In the genomic region with DNA sequence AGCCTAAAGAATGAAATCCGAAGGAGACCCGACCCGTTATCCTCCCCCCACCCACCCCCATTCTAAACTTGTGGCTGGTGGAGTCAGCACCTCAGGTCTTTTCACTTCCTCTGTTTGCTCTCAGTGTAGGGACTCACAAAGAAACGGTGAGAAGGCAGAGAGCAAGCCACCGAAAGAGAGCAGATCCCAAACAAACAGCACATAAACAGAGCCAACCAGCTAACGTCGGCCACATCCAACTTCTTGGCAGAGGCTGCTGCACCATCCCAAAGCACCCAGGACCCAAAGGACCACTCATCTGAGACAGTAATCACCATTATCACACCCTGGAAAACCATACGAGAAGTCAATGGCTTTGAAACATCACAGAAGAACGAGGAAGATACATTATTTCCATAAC, we compare ENCODE assay signal across 8 mouse cellular contexts. TPM values are rescaled to one million over a fixed set of nuclear protein-coding genes. Genes with fewer than 3 reads are reported as not detected.
DNase-seq lines count a peak whose midpoint lies in the region; ATAC-seq and TF ChIP-seq lines count a peak whose summit lies in the region.

No protein-coding gene starts in this region.

- no peaks in the 10 kb centered on the region for H3K9me3 ChIP-seq in embryonic facial prominence, embryonic 12.5 days
- H3K9me3 ChIP-seq in intestine, postnatal 0 days (ENCODE audit: control insufficient read depth): no peaks in the 10 kb centered on the region

- 7% methylated on average over 9 of the region's 9 CpGs for WGBS in lung, adult 2 months
- WGBS in embryonic facial prominence, embryonic 12.5 days: 33% methylated on average over 9 of the region's 9 CpGs
- WGBS in intestine, postnatal 0 days: 19% methylated on average over 9 of the region's 9 CpGs
- 7% methylated on average over 9 of the region's 9 CpGs for WGBS in olfactory bulb, adult 2 months

- peak overlapping the region; percentile 93 for H3K4me3 ChIP-seq in lung, adult 2 months (replicated peaks; ENCODE audit: extremely low read depth, low read depth, low read length)
- peak overlapping the region; percentile 66 for H3K4me3 ChIP-seq in embryonic facial prominence, embryonic 12.5 days
- peak overlapping the region; percentile 89 for H3K4me3 ChIP-seq in intestine, postnatal 0 days (ENCODE audit: low read depth, low read length)
- H3K4me3 ChIP-seq in olfactory bulb, adult 2 months (ENCODE audit: insufficient read depth, low read depth, low read length): peak overlapping the region; percentile 89

- H3K36me3 ChIP-seq in embryonic facial prominence, embryonic 12.5 days: peaks cover 23% of the 10 kb centered on the region
- H3K36me3 ChIP-seq in intestine, postnatal 0 days (ENCODE audit: control insufficient read depth, insufficient read depth): peaks cover 18% of the 10 kb centered on the region

- TF ChIP-seq CTCF in lung, adult 2 months (IDR thresholded peaks at IDR 0.05; ENCODE audit: insufficient read depth, low read length): no peak
- no peak for TF ChIP-seq CTCF in intestine, postnatal 0 days (IDR thresholded peaks at IDR 0.05; ENCODE audit: low read depth)
- TF ChIP-seq CTCF in olfactory bulb, adult 2 months (IDR thresholded peaks at IDR 0.05; ENCODE audit: insufficient read depth, low read depth, low read length): no peak

- no peak for TF ChIP-seq POLR2A in lung, adult 2 months (IDR thresholded peaks at IDR 0.05; ENCODE audit: borderline replicate concordance, extremely low read depth, low read depth, low read length)
- no peak for TF ChIP-seq POLR2A in olfactory bulb, adult 2 months (IDR thresholded peaks at IDR 0.05; ENCODE audit: insufficient read depth, low read depth, low read length)

- peak overlapping the region; percentile 87 for H3K27ac ChIP-seq in embryonic facial prominence, embryonic 12.5 days
- no peak overlapping the region for H3K27ac ChIP-seq in intestine, postnatal 0 days (ENCODE audit: low read depth, low read length)
- peak overlapping the region; percentile 18; the same call in 1 of the 2 replicates for H3K27ac ChIP-seq in olfactory bulb, adult 2 months (ENCODE audit: insufficient read depth, low read depth, low read length)

- peak; percentile 12 for DNase-seq in lung, adult 2 months
- DNase-seq in lung, postnatal 25 days (ENCODE audit: low spot score): no peak
- DNase-seq in left cerebral cortex, postnatal 10 days (ENCODE audit: extremely low spot score in 1 of 2, low spot score in 2 of 2): no peak
- DNase-seq in urinary bladder, postnatal 10 days (ENCODE audit: low spot score): no peak
- DNase-seq in layer of hippocampus, adult 18-20 months (ENCODE audit: low spot score in 2 of 2): no peak

- H3K4me1 ChIP-seq in lung, adult 2 months (ENCODE audit: control insufficient read depth, insufficient read depth, low read length): peaks cover 10% of the 10 kb centered on the region
- H3K4me1 ChIP-seq in embryonic facial prominence, embryonic 12.5 days: peaks cover 16% of the 10 kb centered on the region; the same call in 1 of the 2 replicates
- peaks cover 5% of the 10 kb centered on the region; the same call in 1 of the 2 replicates for H3K4me1 ChIP-seq in intestine, postnatal 0 days (replicated peaks; ENCODE audit: control insufficient read depth, insufficient read depth, low read length)
- peaks cover 25% of the 10 kb centered on the region for H3K4me1 ChIP-seq in olfactory bulb, adult 2 months (ENCODE audit: control insufficient read depth, insufficient read depth, low read length)

- H3K9ac ChIP-seq in embryonic facial prominence, embryonic 12.5 days: peak overlapping the region; percentile 81
- H3K9ac ChIP-seq in intestine, postnatal 0 days (ENCODE audit: low read depth, low read length): peak overlapping the region; percentile 76; the same call in 1 of the 2 replicates

- intact Hi-C loops in left cerebral cortex, postnatal 10 days (cut with DNase I): loop anchor here (5.0 kb wide), 1 partner anchor 41 kb away; a partner anchor contains a TSS

- H3K4me2 ChIP-seq in embryonic facial prominence, embryonic 12.5 days (replicated peaks): peak overlapping the region; percentile 81
- H3K4me2 ChIP-seq in intestine, postnatal 0 days (replicated peaks; ENCODE audit: low read depth): peak overlapping the region; percentile 87

- H3K27me3 ChIP-seq in embryonic facial prominence, embryonic 12.5 days: no peaks in the 10 kb centered on the region
- H3K27me3 ChIP-seq in intestine, postnatal 0 days (replicated peaks; ENCODE audit: control insufficient read depth, insufficient read depth, low read length): no peaks in the 10 kb centered on the region

- ATAC-seq in embryonic facial prominence, embryonic 12.5 days (ENCODE audit: insufficient number of reproducible peaks, insufficient read depth, low FRiP score, low TSS enrichment): no peak
- ATAC-seq in intestine, postnatal 0 days: no peak

RNA-seq across cellular contexts. Expression of a gene that starts 1.1 kb away (rescaled TPM):
- polyA plus RNA-seq in lung, adult 2 months (2012; rRNA removed): 11.9 and 14.6 TPM in 2 replicates
- 2.6 and 3.0 TPM in 2 replicates for polyA plus RNA-seq in embryonic facial prominence, embryonic 12.5 days (2016; fragmentation: Nextera tagmentation; extraction: Ambion mirVana)
- 0.43 and 0.63 TPM in 2 replicates for polyA plus RNA-seq in intestine, postnatal 0 days (2015; fragmentation: Nextera tagmentation; extraction: Ambion mirVana)
- polyA plus RNA-seq in olfactory bulb, adult 2 months (2012; ENCODE audit: insufficient read depth, insufficient read length, low replicate concordance, missing spikeins): not detected in 2 replicates
- total RNA-seq in left cerebral cortex, postnatal 10 days (2021): 100 to 1,000 TPM; 146 to 153 TPM
- total RNA-seq in layer of hippocampus, adult 18-20 months (2021): 100 to 1,000 TPM; 114 to 115 TPM

RNA-seq across cellular contexts. Expression of a gene that starts 22.9 kb away (rescaled TPM):
- polyA plus RNA-seq in lung, adult 2 months (2012; rRNA removed): 7.0 and 11.6 TPM in 2 replicates
- polyA plus RNA-seq in embryonic facial prominence, embryonic 12.5 days (2016; fragmentation: Nextera tagmentation; extraction: Ambion mirVana): 23.1 and 24.8 TPM in 2 replicates
- 8.5 and 9.8 TPM in 2 replicates for polyA plus RNA-seq in intestine, postnatal 0 days (2015; fragmentation: Nextera tagmentation; extraction: Ambion mirVana)
- polyA plus RNA-seq in olfactory bulb, adult 2 months (2012; ENCODE audit: insufficient read depth, insufficient read length, low replicate concordance, missing spikeins): not detected in 2 replicates
- total RNA-seq in left cerebral cortex, postnatal 10 days (2021): 10 to 100 TPM; 18.8 to 19.4 TPM
- total RNA-seq in layer of hippocampus, adult 18-20 months (2021): 10 to 100 TPM; 18.6 to 23.2 TPM

RNA-seq across cellular contexts. Expression of a gene that starts 32.3 kb away (rescaled TPM):
- 0.22 TPM in 1 of 2 replicates, not detected in the other for polyA plus RNA-seq in lung, adult 2 months (2012; rRNA removed)
- polyA plus RNA-seq in embryonic facial prominence, embryonic 12.5 days (2016; fragmentation: Nextera tagmentation; extraction: Ambion mirVana): 0.39 TPM in 1 of 2 replicates, not detected in the other
- not detected in 2 replicates for polyA plus RNA-seq in intestine, postnatal 0 days (2015; fragmentation: Nextera tagmentation; extraction: Ambion mirVana)
- not detected in 2 replicates for polyA plus RNA-seq in olfactory bulb, adult 2 months (2012; ENCODE audit: insufficient read depth, insufficient read length, low replicate concordance, missing spikeins)
- total RNA-seq in left cerebral cortex, postnatal 10 days (2021): under 1 TPM; 0.60 to 0.63 TPM
- total RNA-seq in layer of hippocampus, adult 18-20 months (2021): 1 to 10 TPM; 1.1 to 1.2 TPM

RNA-seq across cellular contexts. Expression of a gene that starts 38.8 kb away (rescaled TPM):
- 81.7 and 95.5 TPM in 2 replicates for polyA plus RNA-seq in lung, adult 2 months (2012; rRNA removed)
- 474 and 481 TPM in 2 replicates for polyA plus RNA-seq in embryonic facial prominence, embryonic 12.5 days (2016; fragmentation: Nextera tagmentation; extraction: Ambion mirVana)
- 538 and 555 TPM in 2 replicates for polyA plus RNA-seq in intestine, postnatal 0 days (2015; fragmentation: Nextera tagmentation; extraction: Ambion mirVana)
- 695 TPM in 1 of 2 replicates, not detected in the other for polyA plus RNA-seq in olfactory bulb, adult 2 months (2012; ENCODE audit: insufficient read depth, insufficient read length, low replicate concordance, missing spikeins)
- 100 to 1,000 TPM; 423 to 456 TPM for total RNA-seq in left cerebral cortex, postnatal 10 days (2021)
- 100 to 1,000 TPM; 367 to 379 TPM for total RNA-seq in layer of hippocampus, adult 18-20 months (2021)

RNA-seq across cellular contexts. Expression of a gene that starts 40.2 kb away (rescaled TPM):
- 214 and 264 TPM in 2 replicates for polyA plus RNA-seq in lung, adult 2 months (2012; rRNA removed)
- polyA plus RNA-seq in embryonic facial prominence, embryonic 12.5 days (2016; fragmentation: Nextera tagmentation; extraction: Ambion mirVana): 447 and 479 TPM in 2 replicates
- polyA plus RNA-seq in intestine, postnatal 0 days (2015; fragmentation: Nextera tagmentation; extraction: Ambion mirVana): 391 and 439 TPM in 2 replicates
- polyA plus RNA-seq in olfactory bulb, adult 2 months (2012; ENCODE audit: insufficient read depth, insufficient read length, low replicate concordance, missing spikeins): not detected in 2 replicates
- 100 to 1,000 TPM; 153 to 159 TPM for total RNA-seq in left cerebral cortex, postnatal 10 days (2021)
- total RNA-seq in layer of hippocampus, adult 18-20 months (2021): 100 to 1,000 TPM; 124 to 128 TPM
